Mouse (Mus musculus) liver, postnatal 0 days (tissue): ENCODE data around the gene Pak3.

Experiments used
- CTCF ChIP-seq: sonication (generic); IDR thresholded peaks from 2 replicates; pipeline ENCODE4 v1.5.1; 2016; ENCODE audit warnings: antibody characterized with exemption, low read depth
- EP300 ChIP-seq: IDR thresholded peaks from 2 replicates; pipeline ENCODE4 v1.6.1; 2016; ENCODE audit warnings: antibody characterized with exemption, low read depth, mild to moderate bottlenecking

- TF ChIP-seq CTCF = no peak
- no peak for TF ChIP-seq EP300
These were observed at the start of gene Pak3 for GRCm38 (mm10) chrX:143518168-143518901.
